Mouse (Mus musculus) frontal cortex, postnatal 14 days (tissue): ENCODE data around the gene Sec1.

ENCODE experiments used
- DNase-seq, 2 experiments: peaks; one replicate each; pipeline ENCODE4 v3.0.0; 2022; ENCODE audit warnings: low spot score in 2 of 2

The Sec1 gene

GRCm38 (mm10) chr7:45693921-45694591 lies at the start of gene Sec1:
Gene Sec1 (minus strand): TSS chr7:45694402.
- no peak for DNase-seq

GRCm38 (mm10) chr7:45742338-45742737 lies 48.1 kb upstream of the Sec1 start:
- DNase-seq: peak; percentile 58 to 70

DNA sequence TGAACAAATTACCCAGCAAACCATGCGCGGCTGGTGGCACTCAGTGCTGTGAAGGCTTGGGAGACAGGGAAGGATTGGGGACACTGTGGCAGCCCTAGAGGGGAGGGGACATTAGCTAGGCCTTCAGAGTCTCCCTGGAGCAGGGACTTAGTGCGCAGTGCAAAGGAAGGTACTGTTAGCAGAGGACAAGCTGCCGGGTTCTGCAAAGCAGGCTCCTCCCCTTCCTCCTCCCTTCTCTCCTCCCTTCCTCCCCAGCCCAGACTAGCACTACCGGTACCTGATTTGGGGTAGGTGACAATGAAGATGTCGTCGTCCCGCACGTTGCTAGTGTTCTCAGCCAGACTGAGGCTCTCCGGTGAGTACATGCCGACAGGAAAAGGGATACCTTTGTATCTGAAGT lies 47.6 kb upstream of the Sec1 start:
- no peak for DNase-seq

DNA sequence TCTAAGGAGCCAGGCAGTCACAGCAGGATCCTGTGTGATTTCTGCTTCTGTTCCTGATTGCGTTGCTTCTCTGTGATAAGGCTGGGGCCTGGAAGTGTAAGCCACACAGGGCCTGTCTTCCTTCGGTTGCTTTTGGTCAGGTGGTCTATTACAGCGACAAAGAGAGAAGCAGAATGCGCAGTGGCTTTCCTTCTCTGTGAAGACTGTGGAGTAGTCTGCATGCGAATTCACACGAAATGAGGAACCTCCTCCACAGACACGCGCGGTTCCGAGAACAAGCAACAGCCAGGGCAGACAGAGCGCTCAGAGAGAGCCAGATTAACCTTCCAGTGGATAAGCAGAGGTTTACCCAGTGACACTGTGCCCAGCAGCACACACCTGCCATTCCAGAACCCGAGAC lies 47.1 kb upstream of the Sec1 start:
- no peak for DNase-seq

GRCm38 (mm10) chr7:45739820-45740219 lies 45.6 kb upstream of the Sec1 start:
- DNase-seq: no peak

DNA sequence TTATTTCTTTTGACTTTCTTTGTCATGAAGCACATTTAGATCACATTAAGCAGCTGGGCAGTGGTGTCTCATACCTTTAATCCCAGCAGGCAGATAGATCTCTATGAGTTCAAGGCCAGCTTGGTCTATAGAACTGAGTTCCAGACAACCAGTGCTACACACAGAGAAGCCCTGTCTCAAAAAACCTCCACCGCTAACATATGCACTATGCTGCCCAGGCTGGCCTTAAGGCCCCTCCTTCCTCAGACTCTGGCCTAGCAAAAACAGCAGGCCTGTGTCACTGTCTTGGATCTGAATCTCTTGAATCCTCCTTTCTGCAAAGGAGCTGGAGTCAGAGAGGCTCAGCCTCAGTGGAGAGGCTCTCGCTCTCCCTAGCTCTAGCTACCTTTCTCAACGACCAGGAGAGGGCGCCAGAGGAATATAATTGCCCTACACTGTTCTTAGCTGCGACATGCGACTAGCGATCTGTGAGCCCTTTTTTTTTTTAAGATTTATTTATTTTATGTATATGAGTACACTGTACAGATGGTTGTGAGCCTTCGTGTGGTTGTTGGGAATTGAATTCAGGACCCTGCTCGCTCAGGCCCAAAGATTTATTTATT lies 45.1 kb upstream of the Sec1 start:
- peak in 1 of 2 experiments; percentile 68 for DNase-seq

DNA sequence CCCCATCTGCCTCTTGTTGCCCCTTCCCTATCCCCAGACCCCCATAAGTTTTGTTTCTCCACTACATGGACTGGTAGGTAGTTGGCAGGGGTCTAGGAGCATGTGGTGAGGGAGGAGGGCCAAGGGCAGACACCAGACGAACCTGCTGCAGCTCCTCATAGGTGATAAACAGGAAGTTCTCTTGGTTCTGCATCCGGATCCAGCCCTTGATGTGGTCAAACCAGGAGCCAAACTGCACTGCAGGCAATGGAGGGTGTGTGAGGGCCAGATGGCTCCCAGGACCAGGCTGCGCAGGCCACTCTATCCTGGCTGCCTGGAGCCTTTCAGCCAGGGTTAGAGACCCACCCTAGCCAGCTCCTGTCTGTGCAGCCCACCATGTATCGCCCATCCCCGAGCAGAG lies 39.3 kb upstream of the Sec1 start:
- DNase-seq: no peak

GRCm38 (mm10) chr7:45730727-45731431 lies 36.7 kb upstream of the Sec1 start:
- no peak for DNase-seq

DNA sequence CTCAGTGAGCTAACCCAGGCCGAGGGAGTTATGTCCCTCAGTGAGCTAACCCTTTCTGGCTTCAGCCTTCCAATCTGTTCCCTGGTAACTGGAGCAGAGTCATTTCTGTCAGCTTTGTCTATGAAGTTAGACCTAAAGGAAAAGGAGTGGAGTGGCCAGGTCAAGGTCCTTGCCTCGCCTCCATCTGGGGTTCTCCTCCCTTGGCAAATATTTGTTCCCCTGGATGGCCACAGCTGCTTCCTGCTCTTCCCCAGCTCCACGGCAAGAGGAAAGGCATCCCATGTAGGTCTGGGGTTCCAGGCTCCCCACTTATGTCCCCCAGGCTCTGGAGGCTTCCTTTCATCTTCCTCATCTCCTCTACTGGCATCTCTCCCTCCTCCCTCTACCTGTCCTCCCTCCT lies 33.4 kb upstream of the Sec1 start:
- DNase-seq: no peak

- no peak for DNase-seq
These were observed 32.2 kb upstream of the Sec1 start for GRCm38 (mm10) chr7:45726419-45726818.

- DNase-seq: no peak
These were observed 31.5 kb upstream of the Sec1 start, which contains the start of gene Spaca4 for GRCm38 (mm10) chr7:45725713-45726112. Gene Spaca4 (minus strand): TSS chr7:45725813.

DNA sequence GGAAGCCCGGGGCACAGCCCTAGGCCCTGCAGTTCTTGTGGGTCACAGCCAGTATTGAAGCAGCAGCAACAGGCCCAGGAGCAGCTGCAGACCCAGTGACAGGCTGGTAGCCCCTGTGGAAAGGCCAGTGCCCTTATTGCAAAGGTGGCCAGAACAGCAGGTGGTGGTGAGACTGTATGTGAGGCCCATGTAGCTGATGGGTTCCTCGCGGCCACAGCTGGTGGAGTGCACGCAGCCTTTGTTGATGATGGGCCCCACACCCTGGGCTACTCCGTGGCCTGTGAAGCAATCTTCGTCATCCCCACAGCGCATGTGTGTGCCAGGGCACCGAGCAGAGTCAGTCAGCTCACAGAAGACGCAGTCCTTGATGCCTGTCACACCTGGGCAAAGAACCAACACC lies 30.9 kb upstream of the Sec1 start:
- DNase-seq: no peak

- no peak for DNase-seq
These were observed 29.6 kb upstream of the Sec1 start for GRCm38 (mm10) chr7:45723781-45724180.

DNA sequence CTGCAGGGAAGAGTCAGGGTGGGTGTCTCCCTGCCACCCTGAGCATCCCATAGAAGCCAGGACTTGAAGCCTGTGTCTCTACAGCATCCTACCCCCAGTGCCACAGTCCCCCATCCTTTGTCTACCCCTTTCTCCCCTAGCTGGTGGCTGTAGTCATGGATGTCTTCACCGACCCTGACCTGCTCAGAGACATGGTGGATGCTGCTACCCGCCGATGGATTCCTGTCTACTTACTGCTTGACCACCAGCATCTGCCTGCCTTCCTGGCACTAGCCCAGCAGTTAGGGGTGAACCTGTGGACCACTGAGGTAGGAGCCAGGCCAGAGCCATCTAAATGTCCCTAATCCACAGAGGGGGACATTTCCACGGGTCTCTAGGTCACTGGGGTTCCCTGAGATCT lies 29.1 kb upstream of the Sec1 start:
- no peak for DNase-seq

- no peak for DNase-seq
These were observed 28.1 kb upstream of the Sec1 start for GRCm38 (mm10) chr7:45722348-45722713.

- DNase-seq: no peak
These were observed 27.6 kb upstream of the Sec1 start for GRCm38 (mm10) chr7:45721642-45722347.

- DNase-seq: no peak
These were observed 27.0 kb upstream of the Sec1 start for GRCm38 (mm10) chr7:45721234-45721571.

DNA sequence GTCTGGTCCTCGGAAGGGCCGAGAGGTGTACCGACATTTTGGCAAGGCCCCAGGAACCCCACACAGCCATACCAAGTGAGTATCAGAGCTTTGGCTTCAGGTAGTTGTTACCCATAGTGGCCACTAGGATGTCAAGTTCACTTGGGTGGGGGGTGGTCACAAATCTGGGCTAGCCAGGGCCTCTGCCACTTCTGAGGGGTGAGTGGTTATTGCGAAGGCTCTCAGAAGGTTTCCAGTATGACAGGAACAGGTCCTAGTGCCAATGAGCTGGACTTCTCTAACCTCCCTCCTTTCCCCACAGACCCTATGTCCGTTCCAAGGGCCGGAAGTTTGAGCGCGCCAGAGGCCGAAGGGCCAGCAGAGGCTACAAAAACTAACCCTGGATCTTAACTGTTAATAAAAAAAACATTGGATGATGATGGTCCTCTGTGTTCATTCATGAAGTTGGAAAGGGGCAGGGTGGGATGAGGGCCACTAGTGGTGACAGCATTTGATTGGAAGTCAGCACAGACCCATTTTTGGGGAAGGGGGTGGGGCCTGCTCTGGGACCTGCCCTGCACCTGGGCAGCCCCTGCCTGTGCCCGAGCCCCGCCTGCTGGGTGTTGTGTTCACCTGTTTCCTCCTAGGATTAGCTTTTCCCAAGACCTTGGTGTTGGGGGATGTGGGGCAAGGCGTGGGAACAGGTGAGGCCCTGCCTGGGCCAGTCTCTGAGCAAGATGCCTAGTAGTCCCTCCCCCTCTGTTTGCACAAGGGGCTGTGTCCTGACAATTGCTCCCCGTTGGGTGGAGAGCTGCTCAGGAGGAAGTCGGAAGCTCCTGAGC lies 26.4 kb upstream of the Sec1 start, which contains the start of gene Fam83e:
TSS of gene Fam83e (plus strand) at position 800 of the 821 bp plus-strand sequence.
- no peak for DNase-seq

GRCm38 (mm10) chr7:45719738-45720412 lies 25.7 kb upstream of the Sec1 start:
- no peak for DNase-seq

DNA sequence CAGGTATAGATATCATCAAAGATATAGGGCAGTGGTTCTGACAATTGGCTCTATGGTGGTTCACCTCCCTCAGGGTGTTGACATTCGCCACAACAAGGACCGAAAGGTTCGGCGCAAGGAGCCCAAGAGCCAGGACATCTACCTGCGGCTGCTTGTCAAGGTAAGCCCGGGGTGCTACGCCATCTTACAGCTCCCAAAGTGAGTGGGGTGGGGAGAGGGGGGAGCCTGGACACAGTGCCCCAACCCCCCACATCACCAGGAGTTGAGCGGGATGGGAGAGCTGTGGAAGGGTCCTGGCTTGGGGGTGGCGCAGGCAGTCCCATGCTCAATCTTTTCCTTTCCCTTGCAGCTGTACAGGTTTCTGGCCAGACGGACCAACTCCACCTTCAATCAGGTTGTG lies 25.0 kb upstream of the Sec1 start:
- DNase-seq: no peak

GRCm38 (mm10) chr7:45718331-45718730 lies 24.1 kb upstream of the Sec1 start:
- DNase-seq: no peak
